Mouse (Mus musculus) WW6 (cell line): Measurements from ENCODE around the gene Pfn4.
"Not testable (repeated sequence)": the region's sequence is repeated elsewhere in the genome, so short reads cannot be mapped to it uniquely, and the experiment has no call there.

Experiments used
- DNase-seq: peaks from one replicate; pipeline ENCODE4 v3.0.0-alpha.2; 2013; ENCODE audit warnings: low read depth, low spot score

Gene Pfn4

GRCm38 (mm10) chr12:4784466-4784865 lies 15.6 kb downstream of the Pfn4 start:
- no peak for DNase-seq

- not testable (repeated sequence) for DNase-seq
Measured at GRCm38 (mm10) chr12:4788128-4788527, 19.3 kb downstream of the Pfn4 start.

- DNase-seq = no peak
Measured at GRCm38 (mm10) chr12:4793718-4794117, 24.9 kb downstream of the Pfn4 start.

- not testable (repeated sequence) for DNase-seq
Measured at GRCm38 (mm10) chr12:4797471-4797870, 28.6 kb downstream of the Pfn4 start.

- no peak for DNase-seq
Measured at GRCm38 (mm10) chr12:4811036-4811435, 42.2 kb downstream of the Pfn4 start.

GRCm38 (mm10) chr12:4811705-4812104 lies 42.9 kb downstream of the Pfn4 start:
- no peak for DNase-seq

GRCm38 (mm10) chr12:4813636-4814035 lies 44.8 kb downstream of the Pfn4 start:
- no peak for DNase-seq

- DNase-seq = no peak
Measured at GRCm38 (mm10) chr12:4816680-4817360, 48.0 kb downstream of the Pfn4 start.

GRCm38 (mm10) chr12:4817361-4818101 lies 48.7 kb downstream of the Pfn4 start, which contains the start of gene Sf3b6:
TSS of gene Sf3b6 (plus strand) at chr12:4817544.
- peak; percentile 92 for DNase-seq

GRCm38 (mm10) chr12:4827256-4827655 lies 58.4 kb downstream of the Pfn4 start:
- DNase-seq = no peak
